ENCODE assay signal across 10 mouse cellular contexts in genomic region chr1:19849918-19850317, GRCm38 (mm10).
DNase-seq lines count a peak whose midpoint lies in the region; ATAC-seq lines count a peak whose summit lies in the region.
"Had no signal": no experiment of that assay in that cellular context is flagged by ENCODE, and none has a peak within 500 bp of the region (broad histone marks: within the 10 kb centered on the region; RNA-seq: fewer than 3 reads in every experiment).

No protein-coding gene starts in this region.

- H3K4me3 ChIP-seq in forebrain, embryonic 15.5 days = no peak overlapping the region
- no peak overlapping the region for H3K4me3 ChIP-seq in forebrain, embryonic 11.5 days (ENCODE audit: low read depth, low read length)
- H3K4me3 ChIP-seq: left cerebral cortex, adult 2 months; neural tube, embryonic 12.5 days had no signal

- no peak overlapping the region for H3K4me2 ChIP-seq in forebrain, embryonic 15.5 days (replicated peaks)
- no peak overlapping the region for H3K4me2 ChIP-seq in forebrain, embryonic 11.5 days (ENCODE audit: low read depth, low read length, severe bottlenecking)
- H3K4me2 ChIP-seq: neural tube, embryonic 12.5 days had no signal

- no peak overlapping the region for H3K9ac ChIP-seq in forebrain, embryonic 15.5 days (replicated peaks)
- H3K9ac ChIP-seq in forebrain, embryonic 11.5 days (ENCODE audit: low read length) = no peak overlapping the region
- H3K9ac ChIP-seq: neural tube, embryonic 12.5 days had no signal

- no peaks in the 10 kb centered on the region for H3K27me3 ChIP-seq in forebrain, embryonic 15.5 days
- H3K27me3 ChIP-seq in forebrain, embryonic 11.5 days (ENCODE audit: control insufficient read depth, insufficient read depth, low read length) = no peaks in the 10 kb centered on the region
- H3K27me3 ChIP-seq: neural tube, embryonic 12.5 days had no signal

- no peaks in the 10 kb centered on the region for H3K4me1 ChIP-seq in forebrain, embryonic 15.5 days
- H3K4me1 ChIP-seq in forebrain, embryonic 11.5 days (replicated peaks; ENCODE audit: control insufficient read depth, insufficient read depth, low read length) = no peaks in the 10 kb centered on the region
- H3K4me1 ChIP-seq: neural tube, embryonic 12.5 days had no signal

- intact Hi-C loops in heart, postnatal 14 days (cut with DNase I) = no loop called here

- 38% methylated on average over 3 of the region's 3 CpGs for WGBS in forebrain, embryonic 15.5 days
- WGBS in forebrain, embryonic 11.5 days = 80% methylated on average over 3 of the region's 3 CpGs

- no peaks in the 10 kb centered on the region for H3K9me3 ChIP-seq in forebrain, embryonic 15.5 days
- H3K9me3 ChIP-seq in forebrain, embryonic 11.5 days (ENCODE audit: control insufficient read depth, low read length) = no peaks in the 10 kb centered on the region
- H3K9me3 ChIP-seq: neural tube, embryonic 12.5 days had no signal

- DNase-seq in forebrain, embryonic 11.5 days (ENCODE audit: low spot score) = no peak
- DNase-seq in ovary, postnatal 14 days (ENCODE audit: low spot score) = peak; percentile 4
- no peak for DNase-seq in ovary, postnatal 10 days (ENCODE audit: low spot score)
- DNase-seq in heart, postnatal 14 days = peak; percentile 8 to 18
- peak; percentile 30 for DNase-seq in right cerebral cortex, postnatal 14 days
- DNase-seq in thymus, postnatal 10 days (ENCODE audit: low spot score in 2 of 2) = no peak

- peak; percentile 51; the same call in 1 of the 2 replicates for ATAC-seq in forebrain, embryonic 15.5 days (replicated peaks)
- ATAC-seq in forebrain, embryonic 11.5 days (replicated peaks; ENCODE audit: low FRiP score) = no peak
- ATAC-seq in inflammation-experienced regulatory T-cells, adult 6 months = no peak

- no peaks in the 10 kb centered on the region for H3K36me3 ChIP-seq in forebrain, embryonic 15.5 days
- no peaks in the 10 kb centered on the region for H3K36me3 ChIP-seq in forebrain, embryonic 11.5 days (ENCODE audit: control insufficient read depth, insufficient read depth, low read length)
- H3K36me3 ChIP-seq: neural tube, embryonic 12.5 days had no signal

- no peak overlapping the region for H3K27ac ChIP-seq in forebrain, embryonic 15.5 days (replicated peaks)
- H3K27ac ChIP-seq in forebrain, embryonic 11.5 days (ENCODE audit: low read depth, low read length) = no peak overlapping the region
- H3K27ac ChIP-seq: left cerebral cortex, adult 2 months; neural tube, embryonic 12.5 days had no signal

Comparison
In these comparisons a context has a peak if more than half of its experiments do, and no peak if none do; other contexts are left out.
1. DNase-seq: peak in ovary, postnatal 14 days (single experiment), heart, postnatal 14 days (2 of 2) and right cerebral cortex, postnatal 14 days (single experiment); none in forebrain, embryonic 11.5 days (single experiment), ovary, postnatal 10 days (single experiment) and thymus, postnatal 10 days (0 of 2).